Mouse (Mus musculus) lung, adult 2 months (tissue): Measurements from ENCODE around the gene Olfm2. TPM values are rescaled to one million over a fixed set of nuclear protein-coding genes. Genes with fewer than 3 reads are reported as not detected.

Source experiments
- DNase-seq: peaks from one replicate; pipeline ENCODE4 v3.0.0; 2022
- H3K4me1 ChIP-seq: fragments of 200-500 bp; 2 replicates; pipeline ENCODE4 v1.6.1; 2011; ENCODE audit warnings: low read length; ENCODE audit not compliant: control insufficient read depth, insufficient read depth
- H3K4me3 ChIP-seq: fragments of 200-500 bp; replicated peaks from 2 replicates; pipeline ENCODE3; 2011; ENCODE audit warnings: low read depth, mild to moderate bottlenecking, control low read depth, low read length; ENCODE audit errors: extremely low read depth
- CTCF ChIP-seq: fragments of 200-500 bp; IDR thresholded peaks from 2 replicates; pipeline ENCODE4 v1.5.1; 2011; ENCODE audit warnings: mild to moderate bottlenecking, low read length, control low read depth; ENCODE audit not compliant: insufficient read depth
- POLR2A ChIP-seq: fragments of 200-500 bp; IDR thresholded peaks from 2 replicates; pipeline ENCODE4 v1.6.1; 2011; ENCODE audit warnings: low read depth, mild to moderate bottlenecking, control low read depth, low read length, borderline replicate concordance; ENCODE audit errors: extremely low read depth
- WGBS: fragments of 180-500 bp; shearing (Covaris S2); methylation state at CpG from one replicate; pipeline ENCODE4 v1.1.7; 2018; 5-methylcytosine and 5-hydroxymethylcytosine counted together
- polyA plus RNA-seq: library from polyadenylated mRNA; depleted of rRNA; stranded (reverse); fragments of >200 nt; gene quantifications from 2 replicates; pipeline ENCODE4 v1.2.3, GENCODE M21; 2012

The Olfm2 gene
- polyA plus RNA-seq, 1 experiment = 15.2 TPM

DNA sequence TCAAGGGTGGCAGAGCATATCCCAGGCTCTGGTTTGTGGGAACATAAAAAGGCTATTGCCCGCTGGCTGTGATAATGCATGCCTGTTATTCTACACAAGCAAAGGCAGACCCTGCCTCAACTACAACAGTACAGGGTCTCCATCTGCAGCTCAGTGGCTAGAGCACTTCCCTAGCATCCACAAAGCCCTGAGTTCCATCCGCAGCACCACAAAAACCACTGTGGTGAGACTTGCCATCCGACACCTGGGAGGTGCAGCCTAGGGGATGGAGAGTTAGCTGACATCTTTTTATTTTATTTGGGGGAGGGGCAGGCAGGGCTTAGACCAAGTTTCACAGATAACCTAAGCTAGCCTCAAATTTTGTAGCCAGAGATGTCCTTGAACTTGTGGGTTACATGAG, 15.2 kb upstream of the Olfm2 start:
- 67% methylated on average over 3 of the region's 3 CpGs for WGBS

DNA sequence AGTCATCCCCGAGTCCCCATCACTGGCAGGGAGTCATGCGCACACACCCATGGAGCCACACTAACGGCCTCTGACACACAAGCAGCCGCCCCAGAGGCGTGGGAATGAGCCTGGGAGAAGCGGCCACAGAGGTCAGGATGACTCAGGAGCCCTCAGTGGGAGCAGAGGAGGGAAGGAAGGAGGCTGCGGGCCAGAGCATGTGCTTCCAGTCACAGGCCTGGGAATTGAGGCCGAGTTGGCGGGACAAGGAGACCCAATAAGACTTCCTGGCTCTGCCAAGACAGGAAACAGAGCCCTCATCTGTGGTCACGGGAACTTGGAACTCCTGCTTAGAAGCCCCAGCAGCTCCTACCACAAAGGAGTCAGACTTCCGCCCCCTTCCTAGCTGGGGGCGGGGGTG, 14.7 kb upstream of the Olfm2 start:
- 26% methylated on average over 12 of the region's 12 CpGs for WGBS
- DNase-seq = no peak
- TF ChIP-seq CTCF (no peak), POLR2A (no peak)
- Histone ChIP-seq H3K4me3 (no peak overlapping the region), H3K4me1 (no peaks in the 10 kb centered on the region)

More for the DNA sequence above, 15.2 kb upstream of the Olfm2 start:
- Histone ChIP-seq H3K4me3 (no peak overlapping the region), H3K4me1 (no peaks in the 10 kb centered on the region)
- TF ChIP-seq CTCF (no peak), POLR2A (no peak)
- no peak for DNase-seq

DNA sequence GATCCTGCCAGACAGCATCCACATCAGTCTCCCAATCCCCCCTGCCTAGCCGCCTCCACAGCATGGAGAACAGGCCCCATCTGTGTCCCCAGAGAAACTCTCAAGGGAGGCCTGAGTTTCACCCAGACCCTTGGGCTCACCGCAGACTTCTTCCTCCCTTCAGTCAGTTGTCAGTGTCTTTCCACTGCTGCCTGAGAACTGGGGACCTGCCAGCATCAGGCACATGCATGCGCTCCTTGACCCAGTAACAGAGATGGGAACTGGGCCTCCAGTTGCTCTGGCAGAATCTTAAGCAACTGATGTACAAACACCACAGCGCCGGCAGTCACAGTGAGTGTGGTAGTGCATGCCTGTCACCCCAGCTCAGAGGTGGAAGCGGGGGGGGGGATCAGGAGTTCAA, 12.7 kb upstream of the Olfm2 start:
- H3K4me3 ChIP-seq = no peak overlapping the region
- 78% methylated on average over 6 of the region's 6 CpGs for WGBS
- TF ChIP-seq POLR2A = no peak
- TF ChIP-seq CTCF = no peak
- DNase-seq = no peak
- no peaks in the 10 kb centered on the region for H3K4me1 ChIP-seq

DNA sequence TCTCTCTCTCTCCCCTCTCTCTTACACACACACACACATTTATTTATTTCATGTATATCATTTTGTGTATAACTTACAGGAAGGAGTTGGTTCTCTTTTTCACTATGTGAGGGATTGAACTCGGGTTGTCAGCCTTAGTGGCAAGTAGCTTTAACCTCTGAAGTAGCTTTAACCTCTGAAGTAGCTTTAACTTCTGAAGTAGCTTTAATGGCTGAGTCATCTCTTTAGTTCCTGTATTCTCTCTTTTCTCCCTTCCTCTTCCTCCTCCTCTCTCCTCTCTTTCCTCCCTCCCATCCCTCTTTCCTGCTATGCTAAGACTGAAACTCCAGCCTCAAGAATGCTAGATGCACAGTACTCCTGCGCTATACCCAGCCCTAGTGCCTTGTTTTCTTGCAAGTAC, 12.1 kb upstream of the Olfm2 start:
- TF ChIP-seq CTCF = no peak
- no peak for TF ChIP-seq POLR2A
- WGBS = 74% methylated on average over 2 of the region's 2 CpGs
- H3K4me1 ChIP-seq = no peaks in the 10 kb centered on the region
- no peak for DNase-seq
- no peak overlapping the region for H3K4me3 ChIP-seq

DNA sequence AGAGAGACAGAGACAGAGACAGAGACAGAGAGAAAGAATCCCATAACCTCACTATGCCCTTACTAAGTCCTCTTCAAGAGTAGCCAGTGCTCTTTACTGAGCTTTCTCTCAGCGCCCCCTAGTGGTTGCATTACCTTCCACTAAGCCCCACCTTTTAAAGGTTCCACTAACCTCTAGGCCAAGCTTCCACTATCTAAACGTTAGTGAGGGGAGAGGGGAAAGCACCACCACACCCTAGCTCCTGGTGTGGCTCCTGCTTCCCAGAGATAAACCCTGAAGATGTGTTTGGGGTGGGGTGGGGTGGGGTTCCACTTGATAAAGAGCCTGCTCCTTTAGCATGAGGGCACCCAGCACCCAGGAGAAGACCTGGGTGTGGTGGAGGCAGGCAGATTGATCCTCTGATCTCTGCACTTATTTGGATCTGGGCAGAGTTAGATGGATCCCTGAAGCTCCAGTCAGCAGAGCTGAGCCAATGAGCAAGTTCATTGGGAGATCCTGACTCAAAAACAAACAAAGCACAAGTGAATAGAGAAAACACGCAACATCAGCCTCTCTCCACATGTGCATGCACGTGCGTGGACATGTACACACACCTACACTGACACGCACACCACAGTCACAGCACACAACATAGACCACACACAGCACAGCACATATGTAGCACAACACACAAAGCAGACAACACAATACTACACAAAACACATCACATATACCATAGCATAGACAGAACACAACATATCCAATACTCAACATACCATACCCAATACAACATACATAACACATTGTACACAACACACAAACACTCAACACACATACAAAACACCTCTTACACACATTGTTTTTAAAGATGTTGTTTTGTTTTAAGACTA, 11.2 kb upstream of the Olfm2 start:
- WGBS = 60% methylated on average over 6 of the region's 6 CpGs
- Histone ChIP-seq H3K4me1 (no peaks in the 10 kb centered on the region), H3K4me3 (no peak overlapping the region)
- TF ChIP-seq POLR2A (no peak), CTCF (no peak)
- DNase-seq = peak; percentile 65

DNA sequence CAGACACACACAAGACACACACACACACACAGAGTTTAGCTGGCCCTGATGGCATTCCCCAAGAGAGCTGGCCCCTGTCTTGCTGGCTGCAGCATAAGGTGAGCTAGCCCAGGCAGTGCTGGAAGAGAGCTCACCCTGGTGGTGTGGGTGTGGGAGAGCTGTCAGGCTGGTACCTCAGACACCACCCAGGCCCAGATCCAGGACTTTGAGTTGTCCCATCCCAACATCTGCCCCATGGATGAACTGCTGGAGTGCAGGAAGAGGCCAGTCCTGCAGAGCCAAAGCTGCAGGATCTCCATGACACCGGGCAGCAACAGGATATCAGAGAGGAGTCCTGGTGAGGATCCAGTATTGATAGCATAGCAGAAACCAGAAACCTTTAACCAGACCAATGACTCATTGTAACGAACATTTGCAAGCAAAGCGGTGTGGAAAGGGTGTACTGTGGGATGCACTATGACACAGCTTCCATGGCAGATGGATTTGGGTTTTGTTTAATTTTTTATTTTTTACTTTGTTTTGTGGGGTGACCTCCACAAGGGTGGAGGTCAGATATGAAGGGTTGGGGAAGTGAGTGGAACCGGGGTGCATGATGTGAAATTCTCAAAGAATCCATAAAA, 10.0 kb upstream of the Olfm2 start:
- Histone ChIP-seq H3K4me3 (no peak overlapping the region), H3K4me1 (no peaks in the 10 kb centered on the region)
- DNase-seq = no peak
- 88% methylated on average over 4 of the region's 4 CpGs for WGBS
- TF ChIP-seq CTCF (no peak), POLR2A (no peak)

DNA sequence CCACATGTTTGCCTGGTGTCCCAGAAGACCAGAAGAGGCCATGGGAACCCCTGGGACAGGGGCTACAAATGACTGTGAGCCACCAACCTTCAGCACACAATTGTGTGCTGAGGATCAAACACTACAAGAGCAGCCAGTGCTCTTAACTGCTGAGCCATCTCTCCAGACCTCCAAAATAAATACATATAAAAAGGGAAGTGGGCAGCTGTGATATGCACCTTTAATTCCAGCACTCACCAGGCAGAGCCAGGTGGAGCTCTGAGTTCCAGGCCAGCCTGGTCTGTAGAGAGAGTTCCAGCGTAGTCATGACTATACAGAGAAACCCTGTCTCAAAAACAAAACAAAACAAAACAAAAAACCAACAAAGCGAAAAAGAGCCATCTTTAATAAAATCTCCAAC, 8.2 kb upstream of the Olfm2 start:
- DNase-seq = no peak
- no peak for TF ChIP-seq POLR2A
- TF ChIP-seq CTCF = no peak
- Histone ChIP-seq H3K4me3 (no peak overlapping the region), H3K4me1 (no peaks in the 10 kb centered on the region)
- WGBS = 66% methylated on average over 2 of the region's 2 CpGs

DNA sequence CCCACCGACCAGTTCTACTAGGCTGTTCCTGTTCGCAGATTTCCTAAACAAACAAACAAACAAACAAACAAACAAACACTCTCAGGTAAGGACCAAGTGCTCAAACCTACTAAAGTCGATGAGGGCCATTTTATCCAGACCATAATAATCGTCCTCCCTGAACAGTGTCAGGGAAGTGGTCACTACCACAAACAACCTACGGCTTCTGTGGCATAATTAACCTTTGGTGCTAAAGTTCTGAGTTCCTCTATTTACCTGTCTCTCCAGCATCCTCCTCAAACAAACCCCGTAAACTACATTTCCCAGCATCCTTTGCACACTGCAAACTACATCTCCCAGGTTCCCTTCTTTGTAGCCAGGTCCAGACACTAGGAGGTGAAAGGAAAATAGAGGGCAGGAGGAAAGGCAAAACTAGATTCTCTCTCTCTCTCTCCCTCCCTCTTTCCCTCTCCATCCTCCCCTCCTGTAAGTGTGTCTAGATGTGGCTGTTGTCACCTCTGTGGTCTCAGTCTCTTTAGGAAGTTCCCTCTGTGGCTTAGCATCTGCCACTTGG, 5.4 kb upstream of the Olfm2 start:
- 49% methylated on average over 6 of the region's 6 CpGs for WGBS
- H3K4me1 ChIP-seq = no peaks in the 10 kb centered on the region
- DNase-seq = no peak
- TF ChIP-seq CTCF = no peak
- no peak for TF ChIP-seq POLR2A
- no peak overlapping the region for H3K4me3 ChIP-seq

DNA sequence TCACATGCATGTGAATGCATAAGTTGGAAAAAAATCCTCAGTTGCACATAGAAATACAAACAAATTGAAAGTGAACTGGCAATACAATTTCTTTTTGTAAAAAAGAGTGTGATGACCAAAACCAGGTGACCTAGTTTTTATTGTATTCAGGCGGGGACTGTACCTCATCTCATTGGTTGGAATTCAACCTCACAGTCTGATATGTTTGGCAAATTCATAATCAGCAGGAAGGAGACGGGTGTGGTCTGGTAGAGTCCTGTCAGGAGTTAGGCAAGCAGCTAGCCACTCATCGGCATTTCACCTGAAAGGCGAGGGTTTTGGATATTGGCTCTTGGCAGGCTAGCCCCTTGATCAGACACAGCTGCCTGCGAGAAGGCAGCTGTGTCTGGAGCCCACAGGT, 3.1 kb upstream of the Olfm2 start:
- WGBS = 39% methylated on average over 5 of the region's 5 CpGs
- H3K4me1 ChIP-seq = no peaks in the 10 kb centered on the region
- H3K4me3 ChIP-seq = no peak overlapping the region
- TF ChIP-seq CTCF = no peak
- TF ChIP-seq POLR2A = no peak
- DNase-seq = no peak

DNA sequence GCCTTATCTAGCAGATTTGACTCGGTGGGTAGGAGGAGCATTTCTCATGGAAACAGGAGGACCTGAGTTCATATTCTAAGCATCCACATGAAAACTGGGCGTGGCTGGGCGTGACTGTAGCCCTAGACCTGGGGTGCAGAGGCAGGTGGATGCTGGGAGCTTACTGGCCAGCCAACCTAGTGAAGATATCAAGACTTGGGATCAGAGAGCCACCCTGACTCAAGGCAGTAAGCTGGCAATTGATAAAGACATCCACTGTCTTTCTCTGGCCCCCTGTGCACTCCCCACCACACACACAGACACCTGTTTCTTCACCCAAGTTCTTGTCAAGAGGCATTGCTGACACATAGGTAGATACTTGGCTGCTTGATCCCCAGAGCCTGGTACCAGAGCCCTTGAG, 2.4 kb upstream of the Olfm2 start:
- H3K4me1 ChIP-seq = no peaks in the 10 kb centered on the region
- no peak overlapping the region for H3K4me3 ChIP-seq
- TF ChIP-seq POLR2A (no peak), CTCF (no peak)
- 62% methylated on average over 3 of the region's 3 CpGs for WGBS
- no peak for DNase-seq
